Mouse (Mus musculus): ENCODE measurements at regions not wholly inside any gene's neighbourhood (a gene's known extent, or its start where the extent isn't known, plus 50 kb on each side); places are given as distances from the start of the nearest gene placed in this dataset.
"Not testable (repeated sequence)": the region's sequence is repeated elsewhere in the genome, so short reads cannot be mapped to it uniquely, and the experiment has no call there.

- DNase-seq (ENCODE audit: low read depth, low spot score) = no peak
Measured at GRCm38 (mm10) chrX:162359767-162360545, 200.4 kb upstream of the Nhs start.

- DNase-seq (ENCODE audit: low read depth, low spot score) = no peak
Measured at GRCm38 (mm10) chrX:162348341-162348740, 188.8 kb upstream of the Nhs start.

- DNase-seq (ENCODE audit: low read depth, low spot score) = no peak
Measured at GRCm38 (mm10) chrX:162347886-162348285, 188.4 kb upstream of the Nhs start.

GRCm38 (mm10) chrX:162345497-162346143 is 186.1 kb upstream of the Nhs start:
- no peak for DNase-seq (ENCODE audit: low read depth, low spot score)

GRCm38 (mm10) chrX:162332121-162332520 is 172.6 kb upstream of the Nhs start:
- DNase-seq (ENCODE audit: low read depth, low spot score) = no peak

GRCm38 (mm10) chrX:162307646-162308045 is 148.1 kb upstream of the Nhs start:
- no peak for DNase-seq (ENCODE audit: low read depth, low spot score)

GRCm38 (mm10) chrX:162304145-162304544 is 144.6 kb upstream of the Nhs start:
- no peak for DNase-seq (ENCODE audit: low read depth, low spot score)

GRCm38 (mm10) chrX:162302788-162303187 is 143.3 kb upstream of the Nhs start:
- DNase-seq (ENCODE audit: low read depth, low spot score) = no peak

- no peak for DNase-seq (ENCODE audit: low read depth, low spot score)
Measured at GRCm38 (mm10) chrX:162291234-162291633, 131.7 kb upstream of the Nhs start.

- not testable (repeated sequence) for DNase-seq (ENCODE audit: low read depth, low spot score)
Measured at GRCm38 (mm10) chrX:162286155-162286554, 126.6 kb upstream of the Nhs start.

- no peak for DNase-seq (ENCODE audit: low read depth, low spot score)
Measured at GRCm38 (mm10) chrX:162284252-162284651, 124.7 kb upstream of the Nhs start.

- DNase-seq (ENCODE audit: low read depth, low spot score) = no peak
Measured at GRCm38 (mm10) chrX:162282690-162283089, 123.2 kb upstream of the Nhs start.

GRCm38 (mm10) chrX:162278834-162279708 is 119.5 kb upstream of the Nhs start:
- DNase-seq (ENCODE audit: low read depth, low spot score) = peak; percentile 0

GRCm38 (mm10) chrX:162274581-162274980 is 115.1 kb upstream of the Nhs start:
- DNase-seq (ENCODE audit: low read depth, low spot score) = no peak

GRCm38 (mm10) chrX:162271189-162271588 is 111.7 kb upstream of the Nhs start:
- no peak for DNase-seq (ENCODE audit: low read depth, low spot score)

GRCm38 (mm10) chrX:162268918-162269317 is 109.4 kb upstream of the Nhs start:
- no peak for DNase-seq (ENCODE audit: low read depth, low spot score)

GRCm38 (mm10) chrX:162268112-162268511 is 108.6 kb upstream of the Nhs start:
- DNase-seq (ENCODE audit: low read depth, low spot score) = no peak

GRCm38 (mm10) chrX:162267679-162268078 is 108.1 kb upstream of the Nhs start:
- DNase-seq (ENCODE audit: low read depth, low spot score) = no peak

- DNase-seq (ENCODE audit: low read depth, low spot score) = no peak
Measured at GRCm38 (mm10) chrX:162266769-162267168, 107.2 kb upstream of the Nhs start.

GRCm38 (mm10) chrX:162257398-162257797 is 97.9 kb upstream of the Nhs start:
- DNase-seq (ENCODE audit: low read depth, low spot score) = no peak

GRCm38 (mm10) chrX:162255873-162256272 is 96.3 kb upstream of the Nhs start:
- no peak for DNase-seq (ENCODE audit: low read depth, low spot score)

GRCm38 (mm10) chrX:162241291-162241690 is 81.8 kb upstream of the Nhs start:
- DNase-seq (ENCODE audit: low read depth, low spot score) = no peak
